Mouse (Mus musculus): ENCODE measurements around the gene Gm15557. TPM values are rescaled to one million over a fixed set of nuclear protein-coding genes. Genes with fewer than 3 reads are reported as not detected.

Gene Gm15557
- polyA plus RNA-seq, 1 experiment from 2014 or later, result not detected

DNA sequence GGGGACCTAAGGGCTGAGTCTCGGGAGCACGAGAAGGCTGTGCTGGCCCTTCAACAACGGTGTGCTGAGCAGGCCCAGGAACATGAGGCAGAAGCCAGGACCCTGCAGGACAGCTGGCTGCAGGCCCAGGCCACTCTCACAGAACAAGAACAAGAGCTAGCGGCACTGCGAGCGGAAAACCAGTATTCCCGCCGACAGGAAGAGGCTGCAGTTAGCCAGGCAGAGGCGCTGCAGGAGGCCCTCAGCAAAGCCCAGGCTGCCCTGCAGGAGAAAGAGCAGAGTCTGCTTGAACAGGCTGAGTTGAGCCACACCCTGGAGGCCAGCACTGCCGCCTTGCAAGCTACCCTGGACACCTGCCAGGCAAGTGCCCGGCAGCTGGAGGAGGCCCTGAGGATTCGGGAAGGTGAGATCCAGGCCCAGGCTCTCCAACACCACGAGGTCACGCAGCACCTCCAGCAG, 51.4 kb downstream of the Gm15557 start:
- TF ChIP-seq CTCF (IDR thresholded peaks at IDR 0.05; ENCODE audit: low read depth), result peak; percentile 59
- no peak for TF ChIP-seq EP300 (optimal IDR thresholded peaks at IDR 0.05)
- peaks cover 27% of the 10 kb centered on the region for H3K36me3 ChIP-seq (ENCODE audit: control insufficient read depth, insufficient read depth, low read length)
- no peak overlapping the region for H3K4me3 ChIP-seq (ENCODE audit: low read depth, low read length)
- DNase-seq (ENCODE audit: low spot score), result peak; percentile 91
- no peak overlapping the region for H3K4me2 ChIP-seq (replicated peaks; ENCODE audit: low read depth)
- H3K9me3 ChIP-seq (ENCODE audit: control insufficient read depth, low read length), result no peaks in the 10 kb centered on the region
- 0 out of 2 replicates have a peak overlapping the region, but pooled peaks have one; percentile 8 for H3K9ac ChIP-seq (ENCODE audit: low read length)
- H3K27me3 ChIP-seq (ENCODE audit: control insufficient read depth, insufficient read depth, low read length), result no peaks in the 10 kb centered on the region
- H3K27ac ChIP-seq (replicated peaks), result peak overlapping the region; percentile 40
- 62% methylated on average over 14 of the region's 14 CpGs for WGBS
- peak; percentile 82 for ATAC-seq (ENCODE audit: low FRiP score, low TSS enrichment)
- no peaks in the 10 kb centered on the region for H3K4me1 ChIP-seq (replicated peaks; ENCODE audit: control insufficient read depth, insufficient read depth)

Other genes with a start within 250 kb of the Gm15557 start
- 66.5 and 68.4 TPM in 2 replicates for gene Trpc4ap, start 248.3 kb upstream of the Gm15557 start, polyA plus RNA-seq (2015; fragmentation: Nextera tagmentation; extraction: Ambion mirVana)
- gene Edem2, start 211.3 kb upstream of the Gm15557 start, polyA plus RNA-seq (2015; fragmentation: Nextera tagmentation; extraction: Ambion mirVana), result 64.9 and 65.7 TPM in 2 replicates
- not detected in 2 replicates for gene Gm17581, start 204.9 kb upstream of the Gm15557 start, polyA plus RNA-seq (2015; fragmentation: Nextera tagmentation; extraction: Ambion mirVana)
- gene Procr, start 189.6 kb upstream of the Gm15557 start, polyA plus RNA-seq (2015; fragmentation: Nextera tagmentation; extraction: Ambion mirVana), result 12.2 and 14.3 TPM in 2 replicates
- gene Mmp24, start 165.4 kb upstream of the Gm15557 start, polyA plus RNA-seq (2015; fragmentation: Nextera tagmentation; extraction: Ambion mirVana), result 0.21 and 0.23 TPM in 2 replicates
- 26.8 and 29.8 TPM in 2 replicates for gene BC029722, start 121.3 kb upstream of the Gm15557 start, polyA plus RNA-seq (2015; fragmentation: Nextera tagmentation; extraction: Ambion mirVana)
- gene Eif6, start 113.8 kb upstream of the Gm15557 start, polyA plus RNA-seq (2015; fragmentation: Nextera tagmentation; extraction: Ambion mirVana), result 310 and 318 TPM in 2 replicates
- 2.7 and 4.4 TPM in 2 replicates for gene Fam83c, start 105.9 kb upstream of the Gm15557 start, polyA plus RNA-seq (2015; fragmentation: Nextera tagmentation; extraction: Ambion mirVana)
- 41.9 and 46.4 TPM in 2 replicates for gene Uqcc1, start 10.4 kb upstream of the Gm15557 start, polyA plus RNA-seq (2015; fragmentation: Nextera tagmentation; extraction: Ambion mirVana)
- gene Gdf5, start 4.6 kb downstream of the Gm15557 start, polyA plus RNA-seq (2015; fragmentation: Nextera tagmentation; extraction: Ambion mirVana), result 1.6 and 1.8 TPM in 2 replicates
- 4.0 and 4.6 TPM in 2 replicates for gene Cep250, start 15.7 kb downstream of the Gm15557 start, polyA plus RNA-seq (2015; fragmentation: Nextera tagmentation; extraction: Ambion mirVana)
- gene 6430550D23Rik, start 67.2 kb downstream of the Gm15557 start, polyA plus RNA-seq (2015; fragmentation: Nextera tagmentation; extraction: Ambion mirVana), result 0.65 and 0.76 TPM in 2 replicates
- 138 and 144 TPM in 2 replicates for gene Ergic3, start 67.3 kb downstream of the Gm15557 start, polyA plus RNA-seq (2015; fragmentation: Nextera tagmentation; extraction: Ambion mirVana)
- 10.1 and 11.7 TPM in 2 replicates for gene Fer1l4, start 112.2 kb downstream of the Gm15557 start, polyA plus RNA-seq (2015; fragmentation: Nextera tagmentation; extraction: Ambion mirVana)
- 2.7 and 3.0 TPM in 2 replicates for gene Spag4, start 124.4 kb downstream of the Gm15557 start, polyA plus RNA-seq (2015; fragmentation: Nextera tagmentation; extraction: Ambion mirVana)
- 24.7 and 27.2 TPM in 2 replicates for gene Cpne1, start 171.2 kb downstream of the Gm15557 start, polyA plus RNA-seq (2015; fragmentation: Nextera tagmentation; extraction: Ambion mirVana)
- gene Rbm12, start 171.2 kb downstream of the Gm15557 start, polyA plus RNA-seq (2015; fragmentation: Nextera tagmentation; extraction: Ambion mirVana), result 8.0 and 8.8 TPM in 2 replicates
- gene Gm28036, start 186.4 kb downstream of the Gm15557 start, polyA plus RNA-seq (2015; fragmentation: Nextera tagmentation; extraction: Ambion mirVana), result 4.3 and 5.1 TPM in 2 replicates
- gene Romo1, start 203.3 kb downstream of the Gm15557 start, polyA plus RNA-seq (2015; fragmentation: Nextera tagmentation; extraction: Ambion mirVana), result 378 and 415 TPM in 2 replicates
- gene Nfs1, start 203.5 kb downstream of the Gm15557 start, polyA plus RNA-seq (2015; fragmentation: Nextera tagmentation; extraction: Ambion mirVana), result 40.3 and 43.5 TPM in 2 replicates
- 335 and 349 TPM in 2 replicates for gene Rbm39, start 239.5 kb downstream of the Gm15557 start, polyA plus RNA-seq (2015; fragmentation: Nextera tagmentation; extraction: Ambion mirVana)

All from stomach, postnatal 0 days (tissue).